Mouse (Mus musculus): ENCODE measurements around the gene Rnf128.
"Not testable (repeated sequence)": the region's sequence is repeated elsewhere in the genome, so short reads cannot be mapped to it uniquely, and the experiment has no call there.

DNA sequence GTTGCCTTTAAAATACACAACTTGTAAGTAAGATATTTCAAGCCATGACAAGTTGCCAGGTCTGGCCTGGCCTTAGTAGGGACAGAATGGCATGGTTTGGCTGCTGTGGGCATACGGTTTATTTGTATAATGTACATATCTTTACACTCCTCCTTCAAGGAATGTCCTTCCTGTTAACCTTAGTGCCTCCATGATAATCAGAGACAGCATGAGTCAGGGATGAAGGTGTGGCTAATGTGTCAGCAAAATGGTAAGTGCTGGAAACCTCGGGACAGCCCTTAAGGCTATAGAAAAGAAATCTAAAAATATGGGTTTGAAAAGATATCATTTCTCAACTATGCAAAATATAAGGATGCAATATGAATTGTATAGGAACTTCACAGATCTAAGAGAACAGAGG, 23.6 kb downstream of the Rnf128 start:
- TF ChIP-seq CTCF (IDR thresholded peaks at IDR 0.05; ENCODE audit: borderline replicate concordance, insufficient read depth, low read length); POLR2A (IDR thresholded peaks at IDR 0.05; ENCODE audit: low read depth, low read length): not testable (repeated sequence)

All from embryonic fibroblast, embryonic 13.5 days (primary cell).